Mouse (Mus musculus) small intestine, adult 2 months (tissue): ENCODE measurements around the gene Ccdc87. TPM values are rescaled to one million over a fixed set of nuclear protein-coding genes. Genes with fewer than 3 reads are reported as not detected.

Source experiments
- H3K27ac ChIP-seq: fragments of 200-500 bp; 2 replicates; pipeline ENCODE4 v1.5.1; 2012; ENCODE audit warnings: low read depth, low read length, control low read depth, inconsistent platforms; ENCODE audit not compliant: insufficient read depth
- H3K27me3 ChIP-seq: fragments of 200-500 bp; 2 replicates; pipeline ENCODE4 v1.6.1; 2012; ENCODE audit warnings: mild to moderate bottlenecking, moderate library complexity, low read length, inconsistent platforms; ENCODE audit not compliant: control insufficient read depth, insufficient read depth
- H3K36me3 ChIP-seq: fragments of 200-500 bp; 2 replicates; pipeline ENCODE4 v1.6.1; 2012; ENCODE audit warnings: mild to moderate bottlenecking, low read length, control low read depth, inconsistent platforms; ENCODE audit not compliant: control insufficient read depth, insufficient read depth
- H3K4me1 ChIP-seq: fragments of 200-500 bp; 2 replicates; pipeline ENCODE4 v1.6.1; 2012; ENCODE audit warnings: low read length, inconsistent platforms, mixed read lengths; ENCODE audit not compliant: control insufficient read depth, insufficient read depth, insufficient read length
- H3K4me3 ChIP-seq: fragments of 200-500 bp; 2 replicates; pipeline ENCODE4 v1.5.1; 2012; ENCODE audit warnings: low read depth, mild to moderate bottlenecking, control low read depth, inconsistent platforms, low read length, moderate library complexity
- CTCF ChIP-seq: fragments of 200-500 bp; IDR thresholded peaks from 2 replicates; pipeline ENCODE4 v1.5.1; 2012; ENCODE audit warnings: low read depth, mild to moderate bottlenecking, control low read depth, inconsistent platforms, low read length, moderate library complexity, mixed read lengths; ENCODE audit not compliant: insufficient replicate concordance, insufficient read length; ENCODE audit errors: extremely low read depth
- POLR2A ChIP-seq: fragments of 200-500 bp; IDR thresholded peaks from 2 replicates; pipeline ENCODE4 v1.6.1; 2012; ENCODE audit warnings: low read depth, mild to moderate bottlenecking, control low read depth, inconsistent platforms, low read length, moderate library complexity
- WGBS: fragments of 180-500 bp; shearing (Covaris S2); methylation state at CpG from one replicate; pipeline ENCODE4 v1.1.7; 2018; 5-methylcytosine and 5-hydroxymethylcytosine counted together
- polyA plus RNA-seq: library from polyadenylated mRNA; depleted of rRNA; stranded (reverse); fragments of >200 nt; gene quantifications from 2 replicates; pipeline ENCODE4 v1.2.3, GENCODE M21; 2012

Ccdc87 gene
- polyA plus RNA-seq, 1 experiment: 0.11 TPM

DNA sequence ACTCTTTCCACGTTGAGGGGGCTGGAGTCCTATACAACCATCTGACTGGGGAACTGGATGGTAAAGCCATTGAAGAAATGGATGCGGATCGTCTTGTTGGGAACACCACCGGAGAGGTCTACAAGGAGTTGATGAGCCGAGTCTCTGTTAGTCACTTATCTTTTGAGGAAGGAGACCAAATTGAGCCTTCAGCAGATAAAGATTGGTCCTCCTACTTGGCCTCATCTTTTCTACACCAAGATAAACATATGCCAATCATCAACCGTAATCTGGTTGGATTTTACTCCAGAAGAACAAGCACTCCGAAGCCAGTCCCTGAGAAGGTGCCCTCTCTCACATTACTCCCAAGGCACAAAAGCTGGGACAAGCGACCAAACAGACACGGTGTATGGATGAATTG lies 1.7 kb downstream of the Ccdc87 start:
- WGBS: 70% methylated on average over 9 of the region's 9 CpGs
- TF ChIP-seq POLR2A (no peak), CTCF (no peak)
- peaks cover 8% of the 10 kb centered on the region; the same call in 1 of the 2 replicates for H3K27me3 ChIP-seq
- H3K4me1 ChIP-seq: peaks cover 14% of the 10 kb centered on the region
- no peak overlapping the region for H3K27ac ChIP-seq
- H3K4me3 ChIP-seq: no peak overlapping the region
- H3K36me3 ChIP-seq: no peaks in the 10 kb centered on the region

DNA sequence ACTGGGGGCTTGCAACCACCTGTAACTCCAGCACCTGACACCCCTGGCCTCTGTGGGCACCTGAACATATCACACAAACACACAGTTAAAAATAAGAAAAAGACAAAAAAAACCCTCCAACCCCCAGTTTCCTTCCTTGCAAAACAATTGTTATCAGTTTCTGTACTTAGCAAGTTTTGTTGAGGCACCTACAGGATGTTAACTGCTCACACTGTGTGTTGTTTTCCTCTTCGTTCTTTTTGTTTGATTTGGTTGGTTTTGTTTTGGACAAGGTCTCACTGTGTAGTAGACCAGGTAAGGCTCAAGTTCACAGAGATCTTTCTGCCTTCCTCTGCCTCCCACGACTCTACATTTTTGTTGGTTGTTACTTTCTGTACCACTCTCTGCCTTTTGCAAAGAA lies 3.4 kb downstream of the Ccdc87 start:
- no peaks in the 10 kb centered on the region for H3K36me3 ChIP-seq
- peaks cover 9% of the 10 kb centered on the region for H3K4me1 ChIP-seq
- no peak overlapping the region for H3K27ac ChIP-seq
- peaks cover 8% of the 10 kb centered on the region for H3K27me3 ChIP-seq
- TF ChIP-seq POLR2A (no peak), CTCF (no peak)
- no peak overlapping the region for H3K4me3 ChIP-seq
- 49% methylated on average over 2 of the region's 2 CpGs for WGBS

DNA sequence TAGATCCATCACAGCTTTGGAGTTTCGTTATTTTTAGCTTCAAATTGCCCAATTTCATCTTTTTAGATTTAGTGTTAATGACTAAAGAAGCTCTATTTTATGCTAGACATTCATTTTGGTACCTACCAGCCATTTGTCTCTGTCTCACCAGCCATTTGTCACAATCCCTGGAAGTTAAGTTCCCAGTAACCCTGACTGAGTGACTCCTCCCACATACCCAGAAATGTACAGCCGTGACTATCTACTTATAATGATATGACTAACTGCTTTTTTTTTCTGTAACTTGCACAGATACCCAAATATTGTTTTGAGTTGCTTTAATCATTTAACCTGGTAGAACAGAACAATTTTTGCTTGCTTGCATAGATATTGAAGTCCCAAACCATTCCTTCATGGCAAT lies 6.7 kb downstream of the Ccdc87 start:
- H3K4me1 ChIP-seq: no peaks in the 10 kb centered on the region
- WGBS: 59% methylated on average over 2 of the region's 2 CpGs
- H3K27ac ChIP-seq: no peak overlapping the region

DNA sequence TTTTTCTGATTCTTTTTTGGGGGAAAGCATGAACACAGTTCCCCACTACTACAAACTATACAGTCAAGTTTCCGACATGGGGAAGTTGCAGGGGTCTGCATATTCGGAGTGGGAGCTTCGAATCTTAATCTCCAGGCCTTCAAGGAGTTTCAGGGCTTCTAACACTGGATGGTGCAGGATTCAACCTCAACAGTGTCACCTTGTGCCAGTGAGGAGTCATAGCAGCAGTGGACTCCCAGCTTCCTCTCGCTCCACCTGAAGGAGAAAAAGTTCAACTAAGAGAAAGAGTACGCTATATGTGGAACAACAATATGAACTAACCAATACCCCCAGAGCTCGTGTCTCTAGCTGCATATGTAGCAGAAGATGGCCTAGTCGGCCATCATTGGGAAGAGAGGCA lies 8.3 kb downstream of the Ccdc87 start:
- no peak overlapping the region for H3K27ac ChIP-seq
- no peaks in the 10 kb centered on the region for H3K36me3 ChIP-seq
- H3K4me1 ChIP-seq: no peaks in the 10 kb centered on the region
- WGBS: 19% methylated on average over 7 of the region's 7 CpGs
- peaks cover 2% of the 10 kb centered on the region for H3K27me3 ChIP-seq
- H3K4me3 ChIP-seq: no peak overlapping the region
- TF ChIP-seq CTCF (peak; percentile 62; the same call in 1 of the 2 replicates), POLR2A (no peak)

More for the DNA sequence above, 6.7 kb downstream of the Ccdc87 start:
- Histone ChIP-seq H3K36me3 (no peaks in the 10 kb centered on the region), H3K4me3 (no peak overlapping the region), H3K27me3 (peaks cover 2% of the 10 kb centered on the region)
- TF ChIP-seq POLR2A: no peak
- TF ChIP-seq CTCF: no peak

DNA sequence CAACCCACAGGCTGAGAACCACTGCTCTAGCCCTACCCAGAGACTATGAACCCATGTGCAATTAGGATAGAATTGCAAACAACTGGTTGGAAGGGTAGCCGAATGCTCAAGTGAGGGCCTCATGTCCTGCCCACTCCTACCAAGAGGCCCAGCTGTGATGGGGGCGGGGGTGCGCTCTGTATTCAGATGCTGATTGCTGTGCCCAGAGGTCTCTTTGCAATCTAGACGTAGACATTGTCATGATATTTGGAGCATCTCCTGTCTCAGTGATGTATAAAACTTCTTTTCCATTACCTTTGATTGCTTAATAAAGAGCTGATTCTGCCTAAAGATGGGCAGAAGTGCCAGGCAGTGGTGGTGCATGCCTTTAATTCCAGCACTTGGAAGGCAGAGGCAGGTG lies 10.6 kb downstream of the Ccdc87 start:
- H3K4me1 ChIP-seq: no peaks in the 10 kb centered on the region
- H3K27me3 ChIP-seq: peaks cover 2% of the 10 kb centered on the region
- no peaks in the 10 kb centered on the region for H3K36me3 ChIP-seq
- no peak for TF ChIP-seq POLR2A
- no peak for TF ChIP-seq CTCF
- 59% methylated on average over 4 of the region's 4 CpGs for WGBS
- H3K27ac ChIP-seq: no peak overlapping the region
- H3K4me3 ChIP-seq: no peak overlapping the region

DNA sequence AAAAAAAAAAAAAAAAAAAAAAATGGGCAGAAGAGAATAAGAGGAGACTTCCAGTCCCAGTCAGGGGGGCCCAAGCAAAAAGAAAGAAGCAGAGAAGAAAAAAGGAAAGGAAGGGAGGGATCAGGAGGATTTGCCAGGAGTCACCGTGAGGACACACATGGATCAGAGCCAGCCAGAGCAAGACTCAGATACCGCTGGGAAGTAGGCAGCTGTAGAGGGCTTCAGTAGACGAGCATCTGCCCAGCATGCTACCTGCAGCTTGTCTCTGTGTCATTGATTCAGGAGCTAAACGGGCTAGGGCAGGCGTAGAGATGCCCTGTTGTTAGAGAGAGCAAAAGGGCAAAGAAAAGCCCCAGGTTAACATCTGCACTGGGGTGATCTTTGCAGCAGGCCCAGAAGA lies 11.1 kb downstream of the Ccdc87 start:
- H3K4me3 ChIP-seq: no peak overlapping the region
- H3K27ac ChIP-seq: no peak overlapping the region
- H3K27me3 ChIP-seq: peaks cover 2% of the 10 kb centered on the region
- WGBS: 36% methylated on average over 5 of the region's 5 CpGs
- H3K4me1 ChIP-seq: peaks cover 2% of the 10 kb centered on the region; the same call in 1 of the 2 replicates
- TF ChIP-seq CTCF (no peak), POLR2A (no peak)
- no peaks in the 10 kb centered on the region for H3K36me3 ChIP-seq

DNA sequence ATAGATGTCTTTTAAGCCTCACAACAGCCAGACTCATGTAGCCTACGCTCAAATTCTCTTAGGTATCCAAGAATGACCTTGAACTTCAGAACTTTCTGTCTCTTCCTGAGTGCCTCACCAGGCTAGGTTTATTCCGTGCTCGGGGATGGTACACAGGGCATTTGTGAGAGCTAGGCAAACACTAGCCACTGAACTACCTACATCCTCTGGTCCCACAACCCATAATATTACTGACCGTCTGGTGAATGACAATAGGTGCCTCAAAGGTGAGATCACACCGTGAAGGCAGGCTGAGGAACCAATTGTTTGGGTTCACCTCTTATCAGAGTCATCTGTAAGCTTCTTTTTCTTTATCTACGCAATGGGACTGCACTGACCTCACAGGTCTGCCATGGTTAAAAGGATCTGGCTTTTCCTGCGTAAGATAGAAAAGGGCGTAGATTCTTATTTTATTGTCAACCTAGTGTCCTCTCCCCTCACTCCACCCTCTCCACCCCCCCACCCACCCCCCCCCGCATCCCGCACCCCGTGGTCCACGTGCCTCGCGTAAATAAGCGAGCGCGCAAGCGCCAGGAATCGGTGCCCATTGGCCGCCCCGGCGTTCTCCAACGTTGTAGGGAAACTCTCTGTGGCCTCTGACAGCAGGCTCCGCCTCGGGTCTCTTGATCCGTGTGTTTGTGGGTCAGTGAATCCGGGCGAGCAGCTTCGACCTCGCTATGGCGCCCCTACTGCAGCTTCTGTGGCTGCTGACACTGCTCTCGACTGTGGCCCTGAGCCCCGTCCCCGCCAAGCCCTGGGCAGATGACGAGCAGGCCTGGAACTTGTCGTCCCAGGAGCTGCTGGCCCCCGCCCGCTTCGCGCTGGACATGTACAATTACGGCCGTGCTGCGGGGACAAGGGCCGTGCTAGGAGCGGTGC lies 15.6 kb downstream of the Ccdc87 start, which contains the start of gene Ctsf:
TSS of gene Ctsf (plus strand) at position 579 of the 918 bp plus-strand sequence.
- WGBS: 2% methylated on average over 45 of the region's 45 CpGs
- peak within 1 kb of the TSS; percentile 63 for H3K4me3 ChIP-seq
- no peaks in the 10 kb centered on the region for H3K27me3 ChIP-seq
- H3K4me1 ChIP-seq: peaks cover 2% of the 10 kb centered on the region; the same call in 1 of the 2 replicates
- TF ChIP-seq CTCF: no peak
- TF ChIP-seq POLR2A: no peak
- H3K36me3 ChIP-seq: no peaks in the 10 kb centered on the region
- no peak within 1 kb of the TSS for H3K27ac ChIP-seq
